Mouse (Mus musculus): ENCODE results near the gene Lrrc29. TPM values are rescaled to one million over a fixed set of nuclear protein-coding genes. Genes with fewer than 3 reads are reported as not detected.

Lrrc29 gene
- polyA plus RNA-seq, 1 experiment from 2014 or later = 3.9 TPM

DNA sequence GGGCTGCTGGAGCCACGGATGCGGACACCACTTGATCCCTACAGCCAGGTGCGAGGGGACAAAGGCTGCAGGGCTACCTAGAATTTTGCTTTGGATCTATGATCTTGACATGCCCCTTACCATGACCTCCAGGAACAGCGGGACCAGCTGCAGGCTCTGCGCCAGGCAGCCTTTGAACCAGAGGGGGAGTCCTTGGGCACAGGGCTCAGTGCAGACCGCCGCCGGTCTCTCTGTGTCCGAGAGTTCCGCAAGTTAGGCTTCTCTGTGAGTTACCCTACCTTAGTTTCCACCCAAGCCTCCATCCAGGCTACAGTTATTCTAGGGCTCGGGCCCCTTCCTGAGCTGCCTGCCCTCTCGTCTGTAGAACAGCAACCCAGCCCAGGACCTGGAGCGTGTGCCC, 18.4 kb downstream of the Lrrc29 start:
- no peak for TF ChIP-seq CTCF (IDR thresholded peaks at IDR 0.05; ENCODE audit: low read depth)
- peaks cover 58% of the 10 kb centered on the region for H3K36me3 ChIP-seq (ENCODE audit: control insufficient read depth, insufficient read depth)
- H3K27me3 ChIP-seq (replicated peaks; ENCODE audit: control insufficient read depth, insufficient read depth, low read length) = no peaks in the 10 kb centered on the region
- H3K4me2 ChIP-seq (replicated peaks; ENCODE audit: low read depth) = no peak overlapping the region
- peaks cover 4% of the 10 kb centered on the region; the same call in 1 of the 2 replicates for H3K4me1 ChIP-seq (replicated peaks; ENCODE audit: control insufficient read depth, insufficient read depth, low read length)
- WGBS = 94% methylated on average over 13 of the region's 13 CpGs
- H3K9me3 ChIP-seq (ENCODE audit: control insufficient read depth) = no peaks in the 10 kb centered on the region
- no peak overlapping the region for H3K4me3 ChIP-seq (ENCODE audit: low read depth, low read length)
- H3K9ac ChIP-seq (ENCODE audit: low read depth, low read length) = no peak overlapping the region
- ATAC-seq = no peak
- H3K27ac ChIP-seq (ENCODE audit: low read depth, low read length) = no peak overlapping the region

DNA sequence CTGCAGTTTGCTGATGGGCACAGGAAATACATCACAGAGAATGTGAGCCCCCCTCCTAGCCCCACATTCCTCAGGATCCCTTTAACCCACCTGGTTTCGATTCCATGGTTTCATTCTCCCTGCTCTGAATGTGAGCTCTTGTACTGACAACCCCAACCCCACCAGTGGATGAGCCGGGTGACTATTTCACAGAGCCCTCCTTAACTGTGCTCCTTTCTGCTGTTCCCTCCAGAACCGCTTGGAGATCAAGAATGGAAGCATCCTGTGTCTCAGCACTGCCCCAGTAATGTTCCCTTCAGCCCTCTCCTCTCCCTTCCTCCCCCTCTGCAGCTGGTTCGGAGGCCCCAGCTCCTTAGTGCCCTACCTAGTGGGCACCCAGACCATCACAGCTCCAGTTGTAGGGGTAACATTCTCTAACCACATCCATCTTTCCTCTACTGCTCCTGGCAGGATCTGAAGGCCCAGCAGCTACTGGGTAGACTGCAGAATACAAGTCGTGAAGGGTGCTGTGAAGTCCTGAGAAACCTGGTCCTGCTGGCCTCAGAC, 19.9 kb downstream of the Lrrc29 start:
- ATAC-seq = no peak
- peak overlapping the region; percentile 91; the same call in 1 of the 2 replicates for H3K27ac ChIP-seq (ENCODE audit: low read depth, low read length)
- H3K27me3 ChIP-seq (replicated peaks; ENCODE audit: control insufficient read depth, insufficient read depth, low read length) = no peaks in the 10 kb centered on the region
- H3K4me1 ChIP-seq (replicated peaks; ENCODE audit: control insufficient read depth, insufficient read depth, low read length) = peaks cover 4% of the 10 kb centered on the region; the same call in 1 of the 2 replicates
- 22% methylated on average over 5 of the region's 5 CpGs for WGBS
- H3K4me2 ChIP-seq (replicated peaks; ENCODE audit: low read depth) = peak overlapping the region; percentile 82
- H3K9me3 ChIP-seq (ENCODE audit: control insufficient read depth) = no peaks in the 10 kb centered on the region
- peak overlapping the region; percentile 46 for H3K4me3 ChIP-seq (ENCODE audit: low read depth, low read length)
- peaks cover 62% of the 10 kb centered on the region for H3K36me3 ChIP-seq (ENCODE audit: control insufficient read depth, insufficient read depth)
- peak overlapping the region; percentile 65 for H3K9ac ChIP-seq (ENCODE audit: low read depth, low read length)
- TF ChIP-seq CTCF (IDR thresholded peaks at IDR 0.05; ENCODE audit: low read depth) = peak; percentile 26

DNA sequence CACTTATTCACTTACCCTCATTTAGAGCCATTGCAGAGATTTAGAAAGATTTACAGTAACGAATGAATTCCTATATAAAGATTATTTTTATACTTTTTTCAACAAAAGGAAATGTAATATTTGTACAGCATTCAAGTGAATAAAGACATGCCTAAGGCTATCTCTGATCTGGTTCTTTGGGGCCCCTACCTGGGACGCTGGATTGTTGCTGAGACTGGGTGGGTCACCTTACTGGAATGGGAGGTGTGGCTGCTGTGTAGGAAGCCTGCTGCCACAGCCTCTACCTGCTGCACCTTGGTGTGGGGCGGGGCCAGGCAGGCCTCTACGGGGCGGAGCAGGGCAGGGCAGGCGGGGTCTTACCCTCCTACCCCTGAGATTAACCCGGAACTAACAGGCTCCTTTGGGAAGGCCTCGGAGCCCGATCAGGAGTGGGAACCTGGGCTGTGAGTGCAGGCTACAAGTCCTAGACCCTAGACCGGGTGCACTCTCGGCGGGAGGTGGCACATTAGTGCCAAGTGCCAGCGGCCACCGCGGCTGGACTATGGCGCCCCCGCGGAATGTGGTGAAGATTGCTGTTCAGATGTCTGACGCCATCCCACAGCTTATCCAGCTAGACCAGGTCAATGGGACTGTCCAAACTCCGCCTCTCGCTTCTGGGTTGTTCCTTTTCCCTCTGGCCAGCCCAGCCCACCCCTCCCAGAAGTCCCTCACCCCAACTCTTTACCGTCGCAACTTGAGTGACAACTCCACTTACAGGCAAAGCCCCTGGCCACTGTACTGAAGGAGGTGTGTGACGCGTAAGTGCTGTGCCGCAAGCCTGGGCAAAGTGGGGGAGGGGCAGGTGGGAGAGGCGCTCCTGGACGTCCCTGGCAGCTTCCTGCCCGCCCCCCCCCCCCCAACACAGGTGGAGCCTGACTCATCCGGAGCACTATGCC, 20.6 kb downstream of the Lrrc29 start, which contains the start of gene Elmo3:
Elmo3 (plus strand) TSS at position 391 of the 935 bp plus-strand sequence.
- H3K4me3 ChIP-seq (ENCODE audit: low read depth, low read length) = peak within 1 kb of the TSS; percentile 46
- no peaks in the 10 kb centered on the region for H3K27me3 ChIP-seq (replicated peaks; ENCODE audit: control insufficient read depth, insufficient read depth, low read length)
- H3K4me2 ChIP-seq (replicated peaks; ENCODE audit: low read depth) = peak within 1 kb of the TSS; percentile 82
- TF ChIP-seq CTCF (IDR thresholded peaks at IDR 0.05; ENCODE audit: low read depth) = peak; percentile 32
- H3K9ac ChIP-seq (ENCODE audit: low read depth, low read length) = peak within 1 kb of the TSS; percentile 65
- H3K9me3 ChIP-seq (ENCODE audit: control insufficient read depth) = no peaks in the 10 kb centered on the region
- WGBS = 3% methylated on average over 29 of the region's 30 CpGs
- peak within 1 kb of the TSS; percentile 91 for H3K27ac ChIP-seq (ENCODE audit: low read depth, low read length)
- peaks cover 4% of the 10 kb centered on the region; the same call in 1 of the 2 replicates for H3K4me1 ChIP-seq (replicated peaks; ENCODE audit: control insufficient read depth, insufficient read depth, low read length)
- ATAC-seq = peak; percentile 96
- H3K36me3 ChIP-seq (ENCODE audit: control insufficient read depth, insufficient read depth) = peaks cover 65% of the 10 kb centered on the region

DNA sequence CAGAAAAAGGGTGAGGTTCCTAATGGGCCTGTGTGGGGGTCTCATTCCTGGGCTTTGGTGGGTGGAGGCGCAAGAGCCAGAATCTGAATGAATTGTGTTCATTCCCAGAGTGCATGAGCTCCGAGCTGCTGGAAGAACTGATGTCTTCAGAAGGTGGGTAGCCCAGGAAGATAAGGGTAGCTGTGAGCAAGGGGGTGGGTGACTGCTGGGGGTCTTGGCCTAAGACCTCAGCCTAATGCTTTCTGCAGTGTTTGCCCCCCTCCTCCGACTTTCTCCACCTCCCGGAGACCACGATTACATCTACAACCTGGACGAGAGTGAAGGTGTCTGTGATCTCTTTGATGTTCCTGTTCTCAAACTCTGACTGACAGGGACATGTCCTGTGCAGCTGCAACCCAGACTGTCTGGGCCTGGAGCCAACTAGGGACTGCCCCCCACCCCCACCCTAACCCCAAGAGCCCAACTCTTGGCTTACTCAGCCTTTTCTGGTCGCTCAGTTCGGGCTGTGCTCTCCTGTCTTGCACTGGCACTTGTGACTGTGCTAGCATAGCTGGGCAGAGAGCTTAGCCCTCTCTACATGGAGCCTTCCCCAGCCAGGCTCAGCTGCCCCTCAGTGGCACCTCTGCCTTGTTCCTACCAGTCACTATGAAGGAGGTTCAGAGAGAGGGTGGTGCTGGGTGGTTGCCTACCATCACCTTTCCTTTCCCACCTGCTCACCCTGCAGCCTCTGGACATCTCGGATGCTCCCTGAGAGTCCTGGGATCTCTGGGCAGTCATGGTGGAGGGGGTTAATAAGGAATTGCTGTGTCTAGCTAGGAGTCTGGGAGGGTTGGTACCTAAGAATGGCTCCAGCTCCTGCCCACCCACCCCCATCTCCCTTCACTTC, 21.5 kb downstream of the Lrrc29 start:
- Histone ChIP-seq H3K9me3 (ENCODE audit: control insufficient read depth) (no peaks in the 10 kb centered on the region), H3K27ac (ENCODE audit: low read depth, low read length) (peak overlapping the region; percentile 68), H3K27me3 (replicated peaks; ENCODE audit: control insufficient read depth, insufficient read depth, low read length) (no peaks in the 10 kb centered on the region), H3K4me1 (replicated peaks; ENCODE audit: control insufficient read depth, insufficient read depth, low read length) (peaks cover 4% of the 10 kb centered on the region; the same call in 1 of the 2 replicates), H3K4me2 (replicated peaks; ENCODE audit: low read depth) (no peak overlapping the region; the same call in 1 of the 2 replicates), H3K9ac (ENCODE audit: low read depth, low read length) (0 out of 2 replicates have a peak overlapping the region, but pooled peaks have one; percentile 65), H3K36me3 (ENCODE audit: control insufficient read depth, insufficient read depth) (peaks cover 62% of the 10 kb centered on the region), H3K4me3 (ENCODE audit: low read depth, low read length) (no peak overlapping the region)
- no peak for TF ChIP-seq CTCF (IDR thresholded peaks at IDR 0.05; ENCODE audit: low read depth)
- no peak for ATAC-seq
- WGBS = 53% methylated on average over 9 of the region's 9 CpGs

DNA sequence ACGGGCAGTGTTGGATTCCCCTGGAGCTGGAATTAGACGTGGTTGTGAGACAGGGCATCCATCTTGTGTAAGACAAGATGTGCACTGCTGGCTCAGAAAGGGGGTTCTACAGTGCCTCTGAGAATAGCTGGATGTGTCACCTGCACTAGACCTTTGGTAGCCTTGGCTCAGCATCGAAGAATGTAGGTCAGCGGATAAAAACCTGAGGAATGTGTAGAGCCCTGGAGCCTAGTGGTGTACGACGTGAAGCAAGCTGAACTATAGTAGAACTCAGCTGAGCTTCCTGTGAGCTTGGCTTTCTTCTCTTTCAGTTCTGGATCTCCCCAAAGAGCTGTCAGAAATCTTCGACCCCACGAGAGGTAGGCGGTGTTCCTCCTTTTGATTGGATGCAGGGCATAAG, 22.2 kb downstream of the Lrrc29 start:
- Histone ChIP-seq H3K27ac (ENCODE audit: low read depth, low read length) (peak overlapping the region; percentile 41; the same call in 1 of the 2 replicates), H3K36me3 (ENCODE audit: control insufficient read depth, insufficient read depth) (peaks cover 56% of the 10 kb centered on the region), H3K27me3 (replicated peaks; ENCODE audit: control insufficient read depth, insufficient read depth, low read length) (no peaks in the 10 kb centered on the region), H3K4me1 (replicated peaks; ENCODE audit: control insufficient read depth, insufficient read depth, low read length) (peaks cover 4% of the 10 kb centered on the region; the same call in 1 of the 2 replicates), H3K4me3 (ENCODE audit: low read depth, low read length) (no peak overlapping the region), H3K4me2 (replicated peaks; ENCODE audit: low read depth) (no peak overlapping the region), H3K9me3 (ENCODE audit: control insufficient read depth) (no peaks in the 10 kb centered on the region), H3K9ac (ENCODE audit: low read depth, low read length) (no peak overlapping the region)
- WGBS = 73% methylated on average over 9 of the region's 9 CpGs
- no peak for TF ChIP-seq CTCF (IDR thresholded peaks at IDR 0.05; ENCODE audit: low read depth)
- no peak for ATAC-seq
